Comparison of ENCODE assay signal across 21 mouse cellular contexts in the genomic region with DNA sequence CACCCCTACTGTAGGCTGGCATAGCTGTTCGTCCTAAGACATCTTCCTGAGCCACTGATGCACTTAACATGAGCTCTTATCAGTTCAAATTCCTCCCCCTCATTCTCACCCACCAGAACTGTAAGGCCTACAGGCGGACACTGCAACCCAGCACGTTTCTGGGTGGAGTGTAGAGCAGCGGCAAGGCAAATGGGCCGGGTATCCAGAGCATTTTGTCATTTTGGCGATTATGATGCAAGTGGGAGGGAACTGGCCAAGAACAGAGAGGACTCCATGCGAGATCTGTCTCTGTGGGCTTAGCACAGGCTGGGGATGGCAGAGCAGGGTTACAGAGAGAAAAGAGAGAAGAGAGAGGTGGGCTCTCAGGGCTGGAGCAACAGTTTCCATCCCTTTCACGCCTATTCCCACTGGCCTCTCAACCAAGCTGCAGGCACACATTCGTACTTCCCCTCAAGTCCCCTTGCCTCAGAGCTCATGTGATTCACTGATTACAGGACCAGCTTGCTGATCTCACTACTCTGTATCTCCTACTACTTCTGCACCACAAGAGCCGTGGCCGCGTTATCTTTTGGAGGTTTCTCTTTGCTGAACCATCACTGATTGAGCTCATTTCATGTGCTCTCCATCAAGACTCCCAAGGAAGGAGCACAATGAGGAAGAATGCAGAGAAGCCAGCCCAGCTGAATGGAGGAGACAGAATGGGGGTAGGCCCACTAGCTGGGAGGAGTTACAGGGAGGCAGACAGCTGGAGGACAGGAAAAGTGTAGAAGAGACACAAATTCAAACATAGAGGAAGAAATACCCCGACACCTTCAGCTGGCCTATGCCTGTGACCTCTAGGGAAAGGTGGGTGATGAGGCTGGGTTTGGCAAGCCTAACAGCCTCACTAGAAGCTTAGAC. TPM values are rescaled to one million over a fixed set of nuclear protein-coding genes. Genes with fewer than 3 reads are reported as not detected.
DNase-seq lines count a peak whose midpoint lies in the region; ATAC-seq and TF ChIP-seq lines count a peak whose summit lies in the region.
"Had no signal": no experiment of that assay in that cellular context is flagged by ENCODE, and none has a peak within 500 bp of the region (broad histone marks: within the 10 kb centered on the region; RNA-seq: fewer than 3 reads in every experiment).

No protein-coding gene starts in this region.

- H3K4me2 ChIP-seq in lung, postnatal 0 days (replicated peaks; ENCODE audit: low read depth, low read length) = no peak overlapping the region
- peak overlapping the region; percentile 22 for H3K4me2 ChIP-seq in myocyte (ENCODE audit: low read depth)
- H3K4me2 ChIP-seq: embryonic facial prominence, embryonic 13.5 days; limb, embryonic 13.5 days; neural tube, embryonic 12.5 days had no signal

- H3K9me3 ChIP-seq in heart, embryonic 10.5 days = no peaks in the 10 kb centered on the region
- no peaks in the 10 kb centered on the region for H3K9me3 ChIP-seq in lung, postnatal 0 days (ENCODE audit: low read length)
- H3K9me3 ChIP-seq: embryonic facial prominence, embryonic 13.5 days; limb, embryonic 13.5 days; neural tube, embryonic 12.5 days had no signal

- H3ac ChIP-seq in myocyte (ENCODE audit: control insufficient read depth, insufficient read length) = no peak overlapping the region

- no peaks in the 10 kb centered on the region for H3K27me3 ChIP-seq in heart, embryonic 10.5 days (ENCODE audit: insufficient read depth, poor library complexity, severe bottlenecking)
- no peaks in the 10 kb centered on the region for H3K27me3 ChIP-seq in lung, postnatal 0 days (replicated peaks; ENCODE audit: insufficient read depth, low read length)
- no peaks in the 10 kb centered on the region for H3K27me3 ChIP-seq in myocyte (ENCODE audit: control insufficient read depth, insufficient read depth, insufficient read length)
- H3K27me3 ChIP-seq: embryonic facial prominence, embryonic 13.5 days; limb, embryonic 13.5 days; neural tube, embryonic 12.5 days had no signal

- no peak for TF ChIP-seq POLR2A in bone marrow macrophage, adult 2 months (IDR thresholded peaks at IDR 0.05; ENCODE audit: borderline replicate concordance, low read depth, low read length)
- TF ChIP-seq POLR2A in myocyte (IDR thresholded peaks at IDR 0.05; ENCODE audit: insufficient read length, low read depth) = no peak

- TF ChIP-seq CTCF in lung, postnatal 0 days (IDR thresholded peaks at IDR 0.05) = no peak
- TF ChIP-seq CTCF in bone marrow macrophage, adult 2 months (IDR thresholded peaks at IDR 0.05; ENCODE audit: low read depth, low read length) = no peak

- peaks cover 21% of the 10 kb centered on the region for H3K4me1 ChIP-seq in heart, embryonic 10.5 days
- H3K4me1 ChIP-seq in lung, postnatal 0 days (ENCODE audit: insufficient read depth, low read depth, low read length) = no peaks in the 10 kb centered on the region
- peaks cover 44% of the 10 kb centered on the region for H3K4me1 ChIP-seq in bone marrow macrophage, adult 2 months (ENCODE audit: control insufficient read depth, insufficient read depth, low read length)
- H3K4me1 ChIP-seq: embryonic facial prominence, embryonic 13.5 days; neural tube, embryonic 12.5 days had no signal

- no peak overlapping the region for H3K4me3 ChIP-seq in heart, embryonic 10.5 days
- H3K4me3 ChIP-seq in lung, postnatal 0 days (ENCODE audit: low read depth, low read length) = no peak overlapping the region
- H3K4me3 ChIP-seq in bone marrow macrophage, adult 2 months (ENCODE audit: insufficient read depth, low read length) = peak overlapping the region; percentile 33
- H3K4me3 ChIP-seq in myocyte = no peak overlapping the region
- H3K4me3 ChIP-seq: embryonic facial prominence, embryonic 13.5 days; heart, adult 2 months; limb, embryonic 13.5 days; neural tube, embryonic 12.5 days had no signal

- TF ChIP-seq EP300 in lung, postnatal 0 days (IDR thresholded peaks at IDR 0.05) = no peak

- H3K36me3 ChIP-seq in heart, embryonic 10.5 days = no peaks in the 10 kb centered on the region
- H3K36me3 ChIP-seq in lung, postnatal 0 days (ENCODE audit: insufficient read depth, low read length) = no peaks in the 10 kb centered on the region
- no peaks in the 10 kb centered on the region for H3K36me3 ChIP-seq in myocyte (ENCODE audit: control insufficient read depth, insufficient read depth)
- H3K36me3 ChIP-seq: embryonic facial prominence, embryonic 13.5 days; limb, embryonic 13.5 days; neural tube, embryonic 12.5 days had no signal

- H3K79me2 ChIP-seq in myocyte (ENCODE audit: control insufficient read depth, insufficient read depth) = no peaks in the 10 kb centered on the region

- 47% methylated on average over 13 of the region's 13 CpGs for WGBS in heart, embryonic 10.5 days
- WGBS in lung, postnatal 0 days = 71% methylated on average over 13 of the region's 13 CpGs

- DNase-seq in heart, embryonic 10.5 days (ENCODE audit: low spot score) = no peak
- no peak for DNase-seq in heart, adult 8-10 months (ENCODE audit: low spot score)
- DNase-seq in lung, postnatal 25 days (ENCODE audit: low spot score) = peak; percentile 23
- DNase-seq in lung, postnatal 0 days (ENCODE audit: low spot score) = no peak
- no peak for DNase-seq in layer of hippocampus, adult 9-11 months
- DNase-seq in spleen, postnatal 36 days (ENCODE audit: low spot score in 2 of 2) = no peak
- DNase-seq: cerebellum, adult 9-11 months; kidney, adult 2 months; kidney, postnatal 14 days; lung, adult 2 months had no signal

- H3K9ac ChIP-seq in lung, postnatal 0 days (replicated peaks; ENCODE audit: low read depth) = no peak overlapping the region
- H3K9ac ChIP-seq: embryonic facial prominence, embryonic 13.5 days; limb, embryonic 13.5 days; neural tube, embryonic 12.5 days had no signal

- ATAC-seq in lung, postnatal 0 days = no peak
- ATAC-seq: forebrain, embryonic 16.5 days; hindbrain, embryonic 16.5 days had no signal

- peak overlapping the region; percentile 49; the same call in 1 of the 2 replicates for H3K27ac ChIP-seq in heart, embryonic 10.5 days
- H3K27ac ChIP-seq in lung, postnatal 0 days (ENCODE audit: low read length) = no peak overlapping the region
- H3K27ac ChIP-seq in bone marrow macrophage, adult 2 months (ENCODE audit: insufficient read depth, low read depth, low read length) = peak overlapping the region; percentile 61
- H3K27ac ChIP-seq: embryonic facial prominence, embryonic 13.5 days; heart, adult 2 months; limb, embryonic 13.5 days; neural tube, embryonic 12.5 days had no signal

TF ChIP-seq in myocyte, 11 proteins besides CTCF, POLR2A, EP300 and RAD21:
- no peak for TF ChIP-seq TCF12 (IDR thresholded peaks at IDR 0.05; ENCODE audit: insufficient read depth, poor library complexity, severe bottlenecking)
- no peak for TF ChIP-seq MYOG (IDR thresholded peaks at IDR 0.05; ENCODE audit: control insufficient read depth in 1 of 3, insufficient read depth in 1 of 3, insufficient read length in 2 of 3, low read depth in 2 of 3)
- TF ChIP-seq MAX (IDR thresholded peaks at IDR 0.05; ENCODE audit: low read depth) = no peak
- no peak for TF ChIP-seq USF1 (IDR thresholded peaks at IDR 0.05; ENCODE audit: low read depth)
- TF ChIP-seq SRF (IDR thresholded peaks at IDR 0.05; ENCODE audit: control insufficient read depth, insufficient read length, low read depth) = no peak
- no peak for TF ChIP-seq E2F4 (IDR thresholded peaks at IDR 0.05; ENCODE audit: insufficient read depth)
- no peak for TF ChIP-seq MYOD1 (IDR thresholded peaks at IDR 0.05; ENCODE audit: control insufficient read depth in 1 of 3, insufficient read length in 2 of 3, low read depth in 2 of 3)
- TF ChIP-seq POLR2AphosphoS2 (IDR thresholded peaks at IDR 0.05; ENCODE audit: insufficient read length, low read depth) = no peak
- TF ChIP-seq REST (IDR thresholded peaks at IDR 0.05; ENCODE audit: insufficient read depth, insufficient read length) = no peak
- TF ChIP-seq CEBPB (IDR thresholded peaks at IDR 0.05; ENCODE audit: insufficient read depth, poor library complexity, severe bottlenecking) = no peak
- TF ChIP-seq TCF3 (IDR thresholded peaks at IDR 0.05; ENCODE audit: insufficient read length, low read depth) = no peak

RNA-seq across cellular contexts. Expression of gene Fabp1, which starts 1.7 kb away (rescaled TPM):
- 1.9 TPM in 1 of 2 replicates, not detected in the other for polyA plus RNA-seq in heart, embryonic 10.5 days (2016; fragmentation: Nextera tagmentation; extraction: Ambion mirVana)
- total RNA-seq in heart, adult 8-10 months (2022) = not detected
- 0.36 and 1.2 TPM in 2 replicates for polyA plus RNA-seq in lung, postnatal 0 days (2015; fragmentation: Nextera tagmentation; extraction: Ambion mirVana)
- not detected in 2 replicates for polyA plus RNA-seq in bone marrow macrophage, adult 2 months (2012; ENCODE audit: insufficient read depth, insufficient read length, missing spikeins)
- not detected for polyA plus RNA-seq in myocyte (2012; fragmentation: generic; extraction: Trizol)
- total RNA-seq: heart, adult 2 months; layer of hippocampus, adult 8-10 months; left cerebral cortex, adult 8-10 months had no signal
- polyA plus RNA-seq: C2C12; embryonic facial prominence, embryonic 13.5 days; forebrain, embryonic 16.5 days; heart, adult 2 months; hindbrain, embryonic 16.5 days; neural tube, embryonic 12.5 days had no signal

RNA-seq across cellular contexts. Expression of gene Thnsl2, which starts 53.6 kb away (rescaled TPM):
- polyA plus RNA-seq in heart, embryonic 10.5 days (2016; fragmentation: Nextera tagmentation; extraction: Ambion mirVana) = 5.0 and 5.2 TPM in 2 replicates
- 1 to 10 TPM; 4.3 to 6.7 (median 5.2) TPM for total RNA-seq in heart, adult 8-10 months (2022)
- 15.0 and 15.4 TPM in 2 replicates for polyA plus RNA-seq in lung, postnatal 0 days (2015; fragmentation: Nextera tagmentation; extraction: Ambion mirVana)
- polyA plus RNA-seq in bone marrow macrophage, adult 2 months (2012; ENCODE audit: insufficient read depth, insufficient read length, missing spikeins) = not detected in 2 replicates
- 0.06 TPM for polyA plus RNA-seq in myocyte (2012; fragmentation: generic; extraction: Trizol)
- polyA plus RNA-seq: C2C12 had no signal
